Mouse (Mus musculus): ENCODE data around the gene Hist2h2bb. TPM values are rescaled to one million over a fixed set of nuclear protein-coding genes. Genes with fewer than 3 reads are reported as not detected.

The Hist2h2bb gene
- total RNA-seq, 2 experiments from 2014 or later = 121 to 256 TPM

- intact Hi-C loops (cut with DNase I) = no loop called here
Measured at GRCm38 (mm10) chr3:96292641-96293040, 23.1 kb downstream of the Hist2h2bb start.

DNA sequence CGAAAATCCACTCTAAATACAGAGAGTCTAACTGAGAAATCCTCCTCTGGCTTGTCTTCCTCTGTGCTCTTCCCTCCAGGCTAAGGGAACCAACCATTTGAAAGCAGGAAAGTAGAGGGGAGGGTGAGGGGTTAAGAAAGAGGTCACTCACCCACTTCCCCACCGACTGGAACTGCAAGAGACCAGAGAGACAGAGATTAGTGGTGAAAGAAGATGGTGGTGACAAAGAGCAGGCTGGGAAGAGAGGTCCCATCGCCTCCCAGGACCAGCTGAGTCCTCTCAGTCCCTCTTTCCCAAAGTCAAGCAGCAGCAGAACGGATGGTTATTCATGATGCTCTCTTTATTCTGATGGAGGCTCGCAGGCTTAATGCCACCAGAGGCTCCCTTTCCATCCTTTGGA, 23.8 kb downstream of the Hist2h2bb start:
- no peak for DNase-seq
- intact Hi-C loops (cut with DNase I) = no loop called here

More at GRCm38 (mm10) chr3:96292641-96293040, 23.1 kb downstream of the Hist2h2bb start:
- no peak for DNase-seq

GRCm38 (mm10) chr3:96293787-96294186, 24.2 kb downstream of the Hist2h2bb start, which contains the start of gene Fcgr1:
Gene Fcgr1, minus strand, starts transcription at chr3:96293969.
- no peak for DNase-seq
- intact Hi-C loops (cut with DNase I) = no loop called here

DNA sequence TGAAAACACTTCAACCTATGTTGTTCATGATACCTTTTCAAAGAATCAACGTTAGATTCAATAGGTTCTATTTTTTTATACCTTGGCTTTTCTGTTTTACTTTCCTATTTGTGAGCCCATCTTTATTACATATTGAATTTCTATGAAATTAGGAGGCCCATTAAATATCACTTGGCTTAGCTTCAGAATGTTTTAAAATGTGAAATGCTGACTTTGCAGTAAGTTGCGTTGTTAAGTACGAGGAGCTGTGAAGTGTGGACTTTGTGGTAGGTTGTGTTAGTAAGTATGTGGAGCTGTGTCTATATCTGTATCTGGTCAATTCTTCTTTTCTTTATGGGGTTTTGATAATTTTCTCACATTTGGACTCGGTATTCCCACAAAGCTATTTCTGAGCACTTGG, 28.8 kb downstream of the Hist2h2bb start:
- intact Hi-C loops (cut with DNase I) = no loop called here

GRCm38 (mm10) chr3:96299562-96299961, 30.0 kb downstream of the Hist2h2bb start:
- intact Hi-C loops (cut with DNase I) = no loop called here
- no peak for DNase-seq

More for the DNA sequence above, 28.8 kb downstream of the Hist2h2bb start:
- no peak for DNase-seq

DNA sequence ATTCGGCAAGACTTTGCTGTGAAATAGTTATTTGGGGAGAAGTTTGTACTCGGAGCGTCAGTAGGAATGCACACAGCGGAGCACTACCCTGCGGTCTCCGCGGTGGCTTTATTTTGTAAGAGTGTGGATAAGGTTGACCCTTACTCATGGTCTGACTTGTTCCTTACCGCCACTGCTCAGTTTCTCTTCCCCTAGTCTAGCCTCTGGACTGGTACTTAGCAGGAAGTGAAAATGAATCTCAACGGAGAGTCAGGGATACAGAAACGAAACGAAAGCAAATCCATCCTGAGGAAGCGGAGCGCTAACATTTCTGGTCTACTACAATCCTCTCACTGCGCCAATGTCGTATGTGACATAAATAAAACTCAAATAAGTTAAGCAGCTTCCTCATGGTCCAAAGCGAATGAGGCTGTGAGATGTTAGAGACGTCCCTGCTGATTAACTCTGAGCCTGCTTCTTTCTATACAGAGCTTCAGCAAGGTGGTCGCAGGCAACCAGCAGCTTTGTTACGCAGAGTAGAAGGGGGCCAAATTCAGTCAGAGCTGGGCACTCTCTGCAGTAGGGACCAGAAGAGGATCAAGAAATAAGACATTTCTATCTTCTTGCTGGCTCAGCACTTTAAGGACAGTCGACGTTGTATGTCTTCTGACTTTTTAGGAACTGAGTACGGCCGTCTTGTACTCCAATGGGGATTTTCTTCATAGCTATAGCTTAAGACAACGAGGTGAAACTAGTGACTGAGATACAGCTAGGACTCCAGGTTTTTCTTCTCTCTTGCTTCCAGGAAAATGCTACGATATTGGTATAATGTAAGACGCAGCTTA, 31.4 kb downstream of the Hist2h2bb start:
- intact Hi-C loops (cut with DNase I) = no loop called here
- no peak for DNase-seq

DNA sequence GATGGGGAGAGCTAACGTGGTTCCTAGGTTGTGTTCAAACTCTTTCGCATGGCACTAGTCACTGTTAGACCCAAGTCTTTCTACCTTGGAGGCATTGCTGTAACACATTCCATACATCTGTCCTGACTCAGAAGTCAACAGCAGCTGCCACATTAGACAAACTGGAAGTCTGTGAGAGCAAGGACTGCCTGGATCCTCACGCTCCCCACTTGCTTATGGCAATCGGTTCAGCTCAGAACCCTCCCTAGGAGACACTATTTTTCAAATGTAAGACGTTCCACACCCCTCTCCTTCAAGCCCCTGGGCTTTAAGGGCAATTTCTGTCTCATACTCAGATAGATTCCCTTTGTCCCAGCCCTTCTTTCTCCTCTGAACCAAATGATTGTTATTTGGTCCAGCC, 32.5 kb downstream of the Hist2h2bb start:
- no peak for DNase-seq
- intact Hi-C loops (cut with DNase I) = no loop called here

GRCm38 (mm10) chr3:96306506-96306905, 37.0 kb downstream of the Hist2h2bb start:
- intact Hi-C loops (cut with DNase I) = no loop called here
- no peak for DNase-seq

GRCm38 (mm10) chr3:96309441-96309840, 39.9 kb downstream of the Hist2h2bb start:
- DNase-seq = no peak

GRCm38 (mm10) chr3:96312341-96313098, 43.0 kb downstream of the Hist2h2bb start:
- intact Hi-C loops (cut with DNase I) = no loop called here
- no peak for DNase-seq

More at GRCm38 (mm10) chr3:96309441-96309840, 39.9 kb downstream of the Hist2h2bb start:
- intact Hi-C loops (cut with DNase I) = no loop called here

Small RNA genes within 50 kb of the gene (microRNA-seq; reads per million reads assigned to microRNA genes)
- gene Gm44492 (0 to 0.81 reads per million in 2 experiments), gene Gm47311 (0 reads per million in 2 experiments), gene Gm47313 (0 reads per million in 2 experiments)

Other genes with a start within 250 kb of the Hist2h2bb start
- gene Vps45, start 211.3 kb upstream of the Hist2h2bb start, total RNA-seq (2021) = 10 to 100 TPM; 27.7 to 29.7 TPM
- gene Otud7b, start 165.2 kb upstream of the Hist2h2bb start, total RNA-seq (2021) = 10 to 100 TPM; 49.4 to 54.4 TPM
- gene Mtmr11, start 107.7 kb upstream of the Hist2h2bb start, total RNA-seq (2021) = 1 to 10 TPM; 3.1 to 4.0 TPM
- gene Sf3b4, start 97.4 kb upstream of the Hist2h2bb start, total RNA-seq (2021) = 10 to 100 TPM; 18.3 to 22.3 TPM
- 1 to 10 TPM; 7.0 to 7.7 TPM for gene Sv2a, start 88.6 kb upstream of the Hist2h2bb start, total RNA-seq (2021)
- 10 to 100 TPM; 17.5 to 18.2 TPM for gene Bola1, start 50.0 kb upstream of the Hist2h2bb start, total RNA-seq (2021)
- gene Hist2h2ab, start 49.9 kb upstream of the Hist2h2bb start, total RNA-seq (2021) = 1 to 10 TPM; 4.4 to 5.2 TPM
- 10 to 100 TPM; 47.6 to 77.3 TPM for gene Hist2h2ac, start 48.9 kb upstream of the Hist2h2bb start, total RNA-seq (2021)
- 1 to 10 TPM; 6.9 to 7.7 TPM for gene Hist2h2be, start 48.6 kb upstream of the Hist2h2bb start, total RNA-seq (2021)
- 10 to 100 TPM; 22.1 to 48.5 TPM for gene Hist2h3c2, start 30.6 kb upstream of the Hist2h2bb start, total RNA-seq (2021)
- 100 to 1,000 TPM; 357 to 468 TPM for gene Hist2h2aa2, start 29.5 kb upstream of the Hist2h2bb start, total RNA-seq (2021)
- 10 to 100 TPM; 13.0 to 17.3 TPM for gene Hist2h2aa1, start 24.3 kb upstream of the Hist2h2bb start, total RNA-seq (2021)
- gene Hist2h3c1, start 23.1 kb upstream of the Hist2h2bb start, total RNA-seq (2021) = 1 to 10 TPM in 1 of 2 experiments, not detected in 1; 1.1 TPM
- 10 to 100 TPM; 26.0 to 42.3 TPM for gene Hist2h4, start 6.4 kb upstream of the Hist2h2bb start, total RNA-seq (2021)
- 100 to 1,000 TPM; 125 to 254 TPM for gene Hist2h3b, start 1.1 kb upstream of the Hist2h2bb start, total RNA-seq (2021)
- under 1 TPM; 0.45 to 0.46 TPM for gene Fcgr1, start 24.2 kb downstream of the Hist2h2bb start, total RNA-seq (2021)
- not detected for gene BC107364, start 182.6 kb downstream of the Hist2h2bb start, total RNA-seq (2021)